Mouse (Mus musculus) left cerebral cortex, adult 2 months (tissue): ENCODE measurements around the gene Adcy7. TPM values are rescaled to one million over a fixed set of nuclear protein-coding genes. Genes with fewer than 3 reads are reported as not detected.

Source experiments
- DNase-seq, 2 experiments: peaks; one replicate each; pipeline ENCODE4 v3.0.0; 2021 to 2022; ENCODE audit warnings: low spot score in 2 of 2, mixed read lengths in 1 of 2; ENCODE audit errors: extremely low spot score in 1 of 2
- H3K27ac ChIP-seq: fragments of 200-600 bp; 2 replicates; pipeline ENCODE4 v1.8.1; 2022
- H3K4me3 ChIP-seq: fragments of 200-600 bp; 2 replicates; pipeline ENCODE4 v1.8.1; 2022
- CTCF ChIP-seq: fragments of 200-600 bp; IDR thresholded peaks from 2 replicates; pipeline ENCODE4 v1.8.1; 2022; ENCODE audit warnings: antibody characterized with exemption, mild to moderate bottlenecking, moderate library complexity
- intact Hi-C: fragments of 180-260 bp; cut with DNase I; formaldehyde crosslinking; loops from one replicate; pipeline ENCODE4 v1.15.1; 2025
- total RNA-seq, 2 experiments: library from RNA; stranded (reverse); gene quantifications; 2 replicates each; pipeline ENCODE4 v1.2.3; 2021

Gene Adcy7
- total RNA-seq, 2 experiments from 2014 or later: 4.1 to 4.8 TPM

GRCm38 (mm10) chr8:88325251-88325650 lies 53.0 kb downstream of the Adcy7 start:
- TF ChIP-seq CTCF: no peak
- H3K4me3 ChIP-seq: no peak overlapping the region
- intact Hi-C loops: no loop called here
- DNase-seq: no peak
- no peak overlapping the region for H3K27ac ChIP-seq

GRCm38 (mm10) chr8:88325795-88326194 lies 53.6 kb downstream of the Adcy7 start:
- no peak overlapping the region for H3K4me3 ChIP-seq
- no peak for DNase-seq
- H3K27ac ChIP-seq: no peak overlapping the region
- intact Hi-C loops: no loop called here
- no peak for TF ChIP-seq CTCF

- no peak for DNase-seq
- intact Hi-C loops: no loop called here
- no peak overlapping the region for H3K4me3 ChIP-seq
- H3K27ac ChIP-seq: no peak overlapping the region
- TF ChIP-seq CTCF: no peak
These were observed 54.1 kb downstream of the Adcy7 start for GRCm38 (mm10) chr8:88326328-88326727.

- Histone ChIP-seq H3K4me3 (no peak overlapping the region), H3K27ac (no peak overlapping the region)
- no peak for DNase-seq
- TF ChIP-seq CTCF: no peak
- intact Hi-C loops: no loop called here
These were observed 56.5 kb downstream of the Adcy7 start for GRCm38 (mm10) chr8:88328689-88329088.

GRCm38 (mm10) chr8:88330816-88331215 lies 58.6 kb downstream of the Adcy7 start:
- no peak for TF ChIP-seq CTCF
- H3K4me3 ChIP-seq: no peak overlapping the region
- H3K27ac ChIP-seq: no peak overlapping the region
- intact Hi-C loops: loop anchor here (2.0 to 10.0 kb wide), 2 partner anchors 30 to 166 kb away; no protein-coding TSS in a partner anchor
- DNase-seq: no peak

- no peak for TF ChIP-seq CTCF
- DNase-seq: no peak
- Histone ChIP-seq H3K4me3 (no peak overlapping the region), H3K27ac (no peak overlapping the region)
- intact Hi-C loops: loop anchor here (10.0 kb wide), 1 partner anchor 170 kb away; no protein-coding TSS in a partner anchor
These were observed 62.2 kb downstream of the Adcy7 start for GRCm38 (mm10) chr8:88334384-88334783.

- TF ChIP-seq CTCF: no peak
- intact Hi-C loops: loop anchor here (10.0 kb wide), 1 partner anchor 170 kb away; no protein-coding TSS in a partner anchor
- DNase-seq: no peak
These were observed 62.8 kb downstream of the Adcy7 start for GRCm38 (mm10) chr8:88334975-88335374.

GRCm38 (mm10) chr8:88339221-88339620 lies 67.0 kb downstream of the Adcy7 start:
- TF ChIP-seq CTCF: no peak
- intact Hi-C loops: loop anchor here (10.0 kb wide), 1 partner anchor 174 kb away; no protein-coding TSS in a partner anchor
- Histone ChIP-seq H3K27ac (no peak overlapping the region), H3K4me3 (no peak overlapping the region)
- DNase-seq: no peak

More at GRCm38 (mm10) chr8:88334975-88335374, 62.8 kb downstream of the Adcy7 start:
- H3K27ac ChIP-seq: no peak overlapping the region
- no peak overlapping the region for H3K4me3 ChIP-seq

- no peak for TF ChIP-seq CTCF
- intact Hi-C loops: loop anchor here (5.0 to 10.0 kb wide), 3 partner anchors 68 to 405 kb away; partner anchors contain the start of gene Adcy7
- Histone ChIP-seq H3K4me3 (no peak overlapping the region), H3K27ac (no peak overlapping the region)
- DNase-seq: no peak
These were observed 67.9 kb downstream of the Adcy7 start for GRCm38 (mm10) chr8:88339887-88340695.

- Histone ChIP-seq H3K4me3 (no peak overlapping the region), H3K27ac (no peak overlapping the region)
- intact Hi-C loops: loop anchor here (5.0 to 10.0 kb wide), 2 partner anchors 70 to 403 kb away; partner anchors contain the start of gene Adcy7
- no peak for DNase-seq
- TF ChIP-seq CTCF: no peak
These were observed 69.8 kb downstream of the Adcy7 start for GRCm38 (mm10) chr8:88342026-88342425.

GRCm38 (mm10) chr8:88349046-88349445 lies 76.8 kb downstream of the Adcy7 start:
- intact Hi-C loops: loop anchor here (10.0 kb wide), 1 partner anchor 396 kb away; no protein-coding TSS in a partner anchor
- H3K4me3 ChIP-seq: no peak overlapping the region
- TF ChIP-seq CTCF: no peak
- no peak for DNase-seq
- no peak overlapping the region for H3K27ac ChIP-seq

- no peak overlapping the region for H3K27ac ChIP-seq
- TF ChIP-seq CTCF: no peak
- intact Hi-C loops: no loop called here
- no peak overlapping the region for H3K4me3 ChIP-seq
- DNase-seq: no peak
These were observed 85.2 kb downstream of the Adcy7 start for GRCm38 (mm10) chr8:88357226-88357933.
